Mouse (Mus musculus) ES-Bruce4 (cell line): ENCODE measurements at regions not wholly inside any gene's neighbourhood (a gene's known extent, or its start where the extent isn't known, plus 50 kb on each side); places are given as distances from the start of the nearest gene placed in this dataset.

ENCODE experiments used
- CTCF ChIP-seq: IDR thresholded peaks from one replicate; pipeline ENCODE4 v1.8.1; 2011; ENCODE audit warnings: low read depth, low read length
- EP300 ChIP-seq: IDR thresholded peaks from 2 replicates; pipeline ENCODE4 v1.6.1; 2011; ENCODE audit warnings: low read depth, low read length; ENCODE audit not compliant: insufficient read depth
- POLR2A ChIP-seq: IDR thresholded peaks from one replicate; pipeline ENCODE4 v1.8.1; 2011; ENCODE audit warnings: low read length; ENCODE audit not compliant: insufficient read depth

DNA sequence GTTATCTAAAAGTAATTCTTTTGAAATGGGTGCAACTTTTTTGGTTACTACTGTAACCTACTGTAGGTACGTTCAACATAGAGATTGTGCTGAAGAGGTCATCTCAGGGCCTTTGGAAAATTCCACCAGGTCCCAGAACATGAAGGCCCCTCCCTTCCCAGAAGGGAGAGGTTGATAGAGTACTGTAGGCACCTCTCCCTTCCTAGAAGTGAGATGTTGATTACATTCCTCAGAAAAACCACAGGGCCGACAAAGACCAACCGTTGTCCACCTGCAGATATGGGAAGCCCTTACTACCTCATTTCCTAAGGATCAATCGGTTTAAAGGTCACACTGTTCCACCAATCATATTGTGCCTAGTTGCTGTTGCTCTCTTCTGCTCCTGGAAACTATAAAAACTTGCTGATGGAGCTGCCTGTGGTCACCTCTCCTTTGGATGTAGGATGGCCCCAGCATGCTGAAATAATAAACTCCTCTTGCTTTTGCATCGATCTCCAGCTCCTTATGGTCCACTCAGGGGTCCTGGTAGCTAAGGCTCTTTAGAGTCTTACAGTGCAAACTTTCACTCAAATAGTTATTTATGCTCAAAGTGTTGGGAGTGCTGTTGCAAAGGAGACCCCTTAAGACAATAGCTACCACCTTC, 269.2 kb downstream of the Wdr20rt start:
- no peak for TF ChIP-seq CTCF
- no peak for TF ChIP-seq POLR2A
- no peak for TF ChIP-seq EP300
